Mouse (Mus musculus) left cerebral cortex, postnatal 14 days (tissue): Measurements from ENCODE around the gene Dusp13. TPM values are rescaled to one million over a fixed set of nuclear protein-coding genes. Genes with fewer than 3 reads are reported as not detected.

ENCODE experiments used
- DNase-seq, 2 experiments: peaks; one replicate each; pipeline ENCODE4 v3.0.0; 2021 to 2022; ENCODE audit warnings: low spot score in 2 of 2, mixed read lengths in 1 of 2
- intact Hi-C: fragments of 180-260 bp; cut with DNase I; formaldehyde crosslinking; loops from one replicate; pipeline ENCODE4 v1.15.1; 2025
- total RNA-seq, 2 experiments: library from RNA; stranded (reverse); gene quantifications; 2 replicates each; pipeline ENCODE4 v1.2.3; 2021

Dusp13 gene
- total RNA-seq, 2 experiments from 2014 or later: 0.61 TPM; not detected in 1

- DNase-seq: no peak
- intact Hi-C loops: no loop called here
These were observed 31.2 kb downstream of the Dusp13 start for GRCm38 (mm10) chr14:21719646-21720383.

GRCm38 (mm10) chr14:21714486-21714885 is 36.5 kb downstream of the Dusp13 start, which contains the start of gene Dupd1:
Dupd1 (minus strand) TSS chr14:21714576.
- no peak for DNase-seq
- intact Hi-C loops: no loop called here

- intact Hi-C loops: no loop called here
- no peak for DNase-seq
These were observed 39.8 kb downstream of the Dusp13 start for GRCm38 (mm10) chr14:21711231-21711630.

GRCm38 (mm10) chr14:21709545-21709944 is 41.4 kb downstream of the Dusp13 start:
- no peak for DNase-seq
- intact Hi-C loops: no loop called here

GRCm38 (mm10) chr14:21706759-21707571 is 44.0 kb downstream of the Dusp13 start:
- DNase-seq: peak; percentile 66 to 79
- intact Hi-C loops: no loop called here

GRCm38 (mm10) chr14:21705462-21705861 is 45.5 kb downstream of the Dusp13 start:
- intact Hi-C loops: no loop called here
- no peak for DNase-seq

GRCm38 (mm10) chr14:21703255-21703654 is 47.7 kb downstream of the Dusp13 start:
- intact Hi-C loops: no loop called here
- DNase-seq: peak in 1 of 2 experiments; percentile 30

- intact Hi-C loops: no loop called here
- no peak for DNase-seq
These were observed 48.3 kb downstream of the Dusp13 start for GRCm38 (mm10) chr14:21702691-21703090.

GRCm38 (mm10) chr14:21696186-21696830 is 54.7 kb downstream of the Dusp13 start:
- intact Hi-C loops: loop anchor here (5.0 kb wide), 1 partner anchor 41 kb away; no protein-coding TSS in a partner anchor
- DNase-seq: no peak

- intact Hi-C loops: loop anchor here (5.0 kb wide), 1 partner anchor 42 kb away; no protein-coding TSS in a partner anchor
- DNase-seq: no peak
These were observed 56.0 kb downstream of the Dusp13 start for GRCm38 (mm10) chr14:21695020-21695419.

- DNase-seq: no peak
- intact Hi-C loops: no loop called here
These were observed 59.9 kb downstream of the Dusp13 start for GRCm38 (mm10) chr14:21691070-21691469.

GRCm38 (mm10) chr14:21686376-21687279 is 64.4 kb downstream of the Dusp13 start:
- intact Hi-C loops: no loop called here
- DNase-seq: no peak

GRCm38 (mm10) chr14:21685411-21686146 is 65.4 kb downstream of the Dusp13 start:
- intact Hi-C loops: no loop called here
- DNase-seq: no peak

GRCm38 (mm10) chr14:21683834-21684233 is 67.1 kb downstream of the Dusp13 start:
- intact Hi-C loops: no loop called here
- DNase-seq: no peak
